Mouse (Mus musculus) bone marrow macrophage, adult 2 months (primary cell): Measurements from ENCODE around the gene Tmpo.

ENCODE experiments used
- CTCF ChIP-seq: IDR thresholded peaks from 2 replicates; pipeline ENCODE4 v1.5.1; 2012; ENCODE audit warnings: low read depth, mild to moderate bottlenecking, low read length, moderate library complexity
- POLR2A ChIP-seq: IDR thresholded peaks from 2 replicates; pipeline ENCODE4 v1.6.1; 2012; ENCODE audit warnings: mild to moderate bottlenecking, low read depth, low read length, borderline replicate concordance

- TF ChIP-seq CTCF (no peak), POLR2A (no peak)
These were observed 15.7 kb upstream of the Tmpo start for GRCm38 (mm10) chr10:91196778-91197177.
